Mouse (Mus musculus) thymus, postnatal 14 days (tissue): ENCODE measurements around the gene Ngdn.
A peak's percentile ranks its signal among the peaks of the same experiment; 100 is the strongest.

Experiments
- DNase-seq: peaks from one replicate; pipeline ENCODE4 v3.0.0; 2021

Ngdn gene

GRCm38 (mm10) chr14:55000814-55001213, 14.4 kb upstream of the Ngdn start:
- DNase-seq, result no peak

DNA sequence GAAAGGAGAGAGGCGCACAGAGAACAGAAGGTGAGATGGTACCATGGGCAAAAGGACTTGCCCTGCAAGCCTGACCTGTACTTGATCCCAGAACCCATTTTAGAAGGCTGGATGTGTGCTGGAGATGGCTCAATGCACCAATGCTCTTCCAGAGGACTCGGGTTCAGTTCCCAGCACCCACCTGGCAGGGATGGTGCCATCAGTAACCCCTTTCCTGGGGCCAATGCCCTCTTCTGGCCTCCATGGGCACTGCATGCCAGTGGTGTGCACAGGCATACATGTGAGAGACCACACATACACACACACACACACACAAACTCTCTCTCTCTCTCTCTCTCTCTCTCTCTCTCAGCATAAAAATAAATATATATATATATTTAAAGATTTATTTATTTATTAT, 13.8 kb upstream of the Ngdn start:
- no peak for DNase-seq

DNA sequence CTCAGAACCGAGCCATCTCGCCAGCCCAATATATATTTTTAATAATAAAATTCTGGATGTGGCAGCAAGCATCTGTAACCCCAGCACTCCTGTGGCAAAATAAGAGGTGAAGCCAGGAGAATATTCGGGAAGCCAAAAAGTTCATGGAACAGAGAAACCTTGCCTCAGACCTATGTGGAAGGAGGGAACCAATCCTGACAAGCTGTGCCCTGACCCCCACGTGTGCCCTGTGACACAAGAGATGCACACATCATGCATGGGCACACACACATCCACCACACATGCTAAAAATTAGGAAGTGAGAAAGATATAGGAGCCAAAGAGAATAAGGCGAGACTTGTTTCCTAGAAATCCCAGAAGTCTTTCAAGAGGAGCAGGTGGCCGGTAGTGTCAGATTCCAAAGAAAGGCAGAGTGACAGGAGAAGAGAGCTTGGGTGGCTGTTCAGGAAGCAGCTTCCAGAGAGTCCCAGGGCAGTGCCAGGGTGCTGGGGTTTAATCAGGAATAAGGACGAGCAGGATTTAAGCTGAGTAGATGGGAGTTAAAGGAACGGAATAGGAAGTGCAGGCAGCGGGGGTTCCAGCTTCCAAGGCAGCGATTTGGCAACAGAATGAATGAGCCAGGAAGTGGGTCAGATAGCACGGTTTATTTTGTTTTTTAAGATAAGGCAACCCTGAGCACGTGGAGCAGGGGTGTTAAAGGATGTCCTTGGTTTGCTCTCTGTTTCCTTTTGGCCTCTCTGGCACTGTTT, 13.1 kb upstream of the Ngdn start:
- DNase-seq, result no peak

- DNase-seq, result no peak
Measured at GRCm38 (mm10) chr14:55002687-55003120, 12.6 kb upstream of the Ngdn start.

- no peak for DNase-seq
Measured at GRCm38 (mm10) chr14:55003878-55004855, 11.1 kb upstream of the Ngdn start.

GRCm38 (mm10) chr14:55005506-55005905, 9.7 kb upstream of the Ngdn start:
- no peak for DNase-seq

- no peak for DNase-seq
Measured at GRCm38 (mm10) chr14:55005967-55006366, 9.3 kb upstream of the Ngdn start.

GRCm38 (mm10) chr14:55006541-55006940, 8.7 kb upstream of the Ngdn start:
- DNase-seq, result no peak

DNA sequence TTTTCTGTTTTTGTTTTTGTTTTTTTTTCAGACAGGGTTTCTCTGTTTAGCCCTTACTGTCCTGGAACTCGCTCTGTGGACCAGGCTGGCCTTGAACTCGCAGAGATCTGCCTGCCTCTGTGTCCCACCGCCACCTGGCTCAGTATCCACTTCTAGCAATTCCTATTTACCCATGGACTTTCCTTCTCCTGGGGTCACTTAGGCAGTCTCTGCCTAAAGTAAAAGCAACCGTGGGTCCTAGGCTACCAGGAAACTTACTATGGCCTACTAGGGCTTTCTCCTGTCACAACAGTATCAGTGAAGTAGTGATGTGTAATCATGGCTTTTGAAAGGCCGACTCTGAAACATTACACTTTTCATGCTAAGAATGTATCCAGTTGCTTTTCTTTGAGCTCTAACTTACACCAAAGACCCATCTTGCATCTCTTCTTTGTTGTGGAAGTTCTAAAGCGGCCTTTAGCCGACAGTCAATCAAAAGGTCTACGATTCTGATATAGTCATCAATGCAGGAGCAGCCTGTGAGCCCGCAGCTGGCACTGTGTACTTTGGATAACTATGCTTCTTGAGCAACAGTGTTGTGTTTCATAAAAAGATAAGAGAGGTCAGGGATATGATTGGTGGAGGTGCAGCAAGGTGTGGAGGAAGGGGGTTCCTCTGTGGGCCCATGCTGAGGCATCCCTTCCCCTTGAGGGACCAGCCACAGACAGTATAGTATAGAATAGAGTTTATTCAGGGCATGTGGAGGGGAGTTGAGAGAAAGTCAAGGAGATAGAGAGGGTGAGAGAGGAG, 7.9 kb upstream of the Ngdn start:
- DNase-seq, result no peak

DNA sequence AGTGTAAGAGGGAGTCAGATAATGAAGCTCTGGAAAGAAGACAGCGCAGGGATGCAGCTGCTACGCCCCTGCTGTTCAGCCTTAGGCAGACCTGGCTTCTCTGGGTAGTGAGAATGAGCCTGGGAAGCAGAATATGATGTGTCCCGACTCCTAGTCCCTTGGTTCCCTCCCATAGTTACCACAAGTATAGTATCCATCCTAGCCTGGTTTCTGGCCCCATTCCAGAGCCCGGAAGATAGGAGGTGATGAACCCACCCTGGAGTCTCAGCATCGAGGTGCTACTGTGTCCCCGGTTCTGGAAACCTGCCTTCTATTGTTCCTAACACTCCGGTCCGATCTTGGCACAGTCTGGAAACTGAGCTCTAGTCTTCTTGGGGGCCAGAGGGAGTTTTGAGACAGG, 6.8 kb upstream of the Ngdn start:
- no peak for DNase-seq

- peak; percentile 16 for DNase-seq
Measured at GRCm38 (mm10) chr14:55011116-55011515, 4.1 kb upstream of the Ngdn start.

DNA sequence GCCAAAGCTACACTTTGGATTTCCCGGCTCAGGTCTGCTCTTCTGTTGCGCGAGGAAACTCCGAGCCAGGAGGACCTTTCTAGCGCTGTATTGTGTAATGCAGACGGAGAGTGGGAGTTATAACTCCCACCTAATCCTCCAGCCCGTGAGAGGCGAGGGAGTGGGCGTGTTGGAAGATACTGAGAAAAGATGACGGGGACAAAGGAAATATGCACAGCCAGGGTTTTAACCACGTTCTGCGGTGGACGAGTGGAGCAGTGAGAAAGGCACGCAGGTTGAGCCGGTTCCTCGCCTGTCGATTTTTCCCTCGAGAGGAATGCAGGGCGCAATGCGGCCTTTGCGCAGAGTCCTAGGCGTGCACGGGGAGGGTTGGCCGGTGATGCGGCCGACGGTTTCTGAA, 663 bp upstream of the Ngdn start:
- no peak for DNase-seq

- DNase-seq, result no peak
Measured at GRCm38 (mm10) chr14:55015767-55016111, 485 bp downstream of the Ngdn start.

GRCm38 (mm10) chr14:55016876-55017275, 1.6 kb downstream of the Ngdn start:
- DNase-seq, result no peak

DNA sequence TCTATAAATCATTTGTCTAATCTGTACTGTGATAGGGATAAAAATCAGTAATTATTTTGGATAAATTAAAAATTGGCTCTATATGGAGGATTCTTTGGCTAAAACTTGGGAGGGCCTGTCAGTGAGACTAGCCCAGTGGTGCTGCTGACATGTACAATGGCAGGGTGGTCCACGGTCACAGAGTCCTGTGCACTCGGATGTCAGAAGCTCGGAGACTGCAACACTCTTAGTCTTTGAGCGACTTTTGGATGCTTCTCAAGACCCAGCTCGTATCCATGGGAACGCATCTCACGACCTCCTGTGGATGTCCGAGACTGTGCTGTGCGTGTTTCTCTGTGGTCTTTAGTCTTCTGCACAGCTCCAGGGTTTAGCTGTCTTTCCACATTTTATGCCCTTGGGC, 5.1 kb downstream of the Ngdn start:
- DNase-seq, result no peak

DNA sequence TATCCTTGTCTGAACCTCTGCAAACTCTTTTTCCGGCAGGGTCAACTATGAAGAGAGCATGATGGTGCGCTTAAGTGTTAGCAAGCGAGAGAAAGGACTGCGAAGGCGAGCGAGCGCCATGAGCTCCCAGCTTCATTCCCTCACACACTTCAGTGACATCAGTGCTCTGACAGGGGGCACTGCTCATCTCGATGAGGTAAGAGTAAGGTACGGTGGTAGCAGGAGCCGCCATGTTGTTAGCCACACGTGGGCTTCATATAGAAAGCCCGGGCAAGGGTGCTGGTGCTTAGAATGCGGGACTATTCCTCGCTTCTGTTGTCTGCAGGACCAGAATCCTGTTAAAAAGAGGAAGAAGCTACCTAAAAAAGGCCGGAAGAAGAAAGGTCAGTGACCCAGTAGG, 7.8 kb downstream of the Ngdn start:
- no peak for DNase-seq

- DNase-seq, result peak; percentile 24
Measured at GRCm38 (mm10) chr14:55024236-55024635, 9.0 kb downstream of the Ngdn start.

DNA sequence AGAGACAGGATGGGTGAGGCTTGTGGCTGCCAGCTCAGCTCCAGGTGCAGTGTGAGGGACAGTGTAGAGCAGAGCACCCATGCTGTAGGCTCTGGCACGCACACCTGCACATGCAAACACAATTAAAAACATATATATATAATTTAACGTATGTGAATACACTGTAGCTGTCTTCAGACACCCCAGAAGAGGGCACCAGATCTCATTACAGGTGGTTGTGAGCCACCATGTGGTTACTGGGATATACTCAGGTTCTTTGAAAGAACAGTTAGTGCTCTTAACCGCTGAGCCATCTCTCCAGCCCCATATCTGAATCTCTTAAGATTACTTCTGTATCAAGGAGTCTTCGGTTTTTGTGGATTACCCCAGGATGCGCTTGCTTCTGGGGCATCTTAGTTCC, 10.3 kb downstream of the Ngdn start:
- peak; percentile 49 for DNase-seq

- no peak for DNase-seq
Measured at GRCm38 (mm10) chr14:55027251-55027650, 12.0 kb downstream of the Ngdn start.

DNA sequence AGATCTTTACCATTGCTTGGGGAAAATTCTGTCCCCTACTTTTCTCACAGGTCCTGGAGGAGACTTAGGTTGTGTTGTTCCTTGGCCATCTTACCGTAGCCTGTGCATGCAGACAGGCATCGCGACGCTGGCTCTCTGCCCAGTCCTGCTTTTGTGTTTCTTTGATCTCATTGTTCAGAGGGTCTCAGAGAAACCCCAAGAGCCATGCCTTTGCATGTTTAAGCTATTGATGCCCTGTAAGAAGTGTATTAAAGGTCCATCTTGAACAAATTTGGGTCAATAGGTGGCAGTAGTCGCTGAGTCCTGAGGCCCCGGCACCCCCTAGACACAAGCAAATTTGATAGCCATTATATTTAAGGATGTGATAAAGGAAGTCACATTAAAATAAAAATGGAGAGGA, 12.4 kb downstream of the Ngdn start:
- DNase-seq, result no peak

DNA sequence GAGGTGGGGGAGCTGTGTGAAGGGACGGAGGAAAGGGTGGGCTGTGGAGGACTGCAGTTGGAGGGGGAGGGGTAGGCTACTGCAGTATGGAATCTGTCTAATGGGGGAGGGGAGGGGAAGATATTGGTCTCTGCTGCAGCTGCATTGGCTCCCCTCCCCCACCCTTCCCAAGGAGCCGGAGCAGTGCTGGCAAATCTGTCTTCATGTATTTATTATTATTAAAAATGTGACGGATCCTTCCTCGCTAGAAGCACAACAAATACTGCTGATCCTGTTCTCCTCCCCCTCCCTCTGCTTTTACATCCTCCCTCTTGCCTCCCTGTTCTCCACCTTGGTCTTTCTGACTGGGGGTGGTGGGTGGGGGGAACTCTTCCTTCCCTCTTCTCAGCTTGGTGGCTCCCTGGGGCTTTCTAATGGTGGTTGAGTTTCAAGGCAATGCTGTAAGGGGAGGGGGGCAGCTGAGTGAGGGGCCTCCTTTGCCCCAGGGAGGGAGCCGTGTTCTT, 13.1 kb downstream of the Ngdn start:
- DNase-seq, result no peak

GRCm38 (mm10) chr14:55029034-55029698, 13.9 kb downstream of the Ngdn start:
- DNase-seq, result peak; percentile 58
